Mouse (Mus musculus) lung, postnatal 14 days (tissue): ENCODE measurements around the gene Fmo2.

Experiments used
- DNase-seq: peaks from one replicate; pipeline ENCODE4 v3.0.0; 2021

The Fmo2 gene

DNA sequence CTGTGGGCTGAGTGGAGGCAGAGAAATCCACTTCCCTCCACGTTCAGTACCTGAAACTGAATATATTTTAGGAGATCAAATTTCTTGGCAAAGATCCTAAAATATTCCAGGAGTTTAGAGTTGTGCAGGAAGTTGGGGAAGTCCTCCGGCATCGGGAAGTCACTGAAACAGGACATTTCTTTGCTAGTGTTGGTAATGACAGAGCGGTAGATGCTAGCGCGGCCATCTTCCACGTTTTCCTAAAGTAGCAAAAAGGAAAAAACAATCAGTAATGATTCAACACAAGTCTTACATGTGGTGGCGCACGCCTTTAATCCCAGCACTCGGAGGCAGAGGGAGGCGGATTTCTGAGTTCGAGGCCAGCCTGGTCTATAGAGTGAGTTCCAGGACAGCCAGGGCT, 9.9 kb downstream of the Fmo2 start:
- DNase-seq = no peak

DNA sequence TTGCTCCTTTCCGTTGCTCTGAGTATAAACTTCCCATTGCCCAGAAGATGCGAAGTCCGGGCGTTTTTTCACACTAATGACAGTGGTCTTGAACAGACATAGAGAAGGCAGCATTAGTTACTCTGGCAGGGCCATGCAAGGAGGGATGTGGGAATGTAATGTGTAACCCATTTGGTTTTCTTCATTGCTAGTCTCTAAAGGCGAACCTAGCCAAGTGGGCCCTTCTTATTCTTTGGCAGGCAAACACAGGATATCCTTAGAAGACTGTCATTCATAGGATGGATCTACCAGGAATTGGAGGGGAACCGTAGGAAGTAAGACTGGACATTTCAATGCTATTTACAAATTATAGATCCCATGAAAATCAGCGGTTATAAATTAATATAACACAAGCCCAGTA, 10.9 kb downstream of the Fmo2 start:
- DNase-seq = no peak

DNA sequence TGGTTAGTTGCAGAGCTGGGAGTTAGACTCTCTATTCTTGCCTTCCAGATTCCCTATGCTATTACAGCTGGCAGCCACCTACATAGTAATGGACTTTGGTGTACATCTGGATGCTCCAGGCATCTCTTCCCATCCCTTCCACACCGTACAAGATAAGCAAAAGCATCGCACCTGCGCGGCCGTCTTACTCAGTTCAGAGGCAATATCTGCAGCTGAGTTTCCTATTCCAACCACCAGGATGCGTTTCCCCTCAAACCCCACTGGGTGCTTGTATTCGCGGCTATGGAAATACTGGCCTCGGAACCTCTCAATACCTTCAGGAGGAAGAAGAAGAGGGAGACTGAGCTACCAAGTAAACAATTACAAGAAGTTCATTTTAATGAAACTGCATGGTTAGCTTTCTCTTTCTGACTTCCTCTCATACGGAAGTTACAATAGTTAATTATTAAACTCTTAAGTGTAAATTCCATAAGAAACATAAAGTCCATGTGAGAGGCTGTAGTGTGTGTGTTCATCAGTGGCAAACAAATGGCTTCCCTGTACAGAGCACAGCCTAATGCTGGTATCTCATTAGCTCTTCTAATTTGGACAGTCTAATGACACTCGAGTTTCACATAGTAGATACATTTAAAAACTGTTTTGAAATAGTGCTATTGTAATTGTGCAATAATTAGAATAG, 12.2 kb downstream of the Fmo2 start:
- DNase-seq = no peak

DNA sequence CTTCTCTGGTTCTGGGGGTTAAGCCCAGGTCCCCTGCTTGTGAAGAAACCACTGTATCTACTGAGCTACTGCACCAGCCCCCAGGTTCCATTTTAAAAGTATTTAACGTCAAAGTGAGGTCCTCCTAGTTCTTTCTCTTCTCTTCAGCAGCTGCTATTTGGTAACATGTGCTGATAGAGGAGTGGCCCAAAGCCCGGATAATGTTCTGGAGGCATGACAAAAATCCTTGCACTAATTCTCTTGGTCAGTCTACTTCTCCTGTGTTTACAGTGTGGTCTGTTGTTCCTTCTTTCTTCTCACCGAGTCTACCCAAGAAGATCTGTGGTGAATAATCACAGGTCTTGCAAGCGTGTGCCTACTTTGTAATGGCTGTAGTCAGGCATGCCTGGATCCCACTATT, 15.8 kb downstream of the Fmo2 start:
- DNase-seq = no peak

DNA sequence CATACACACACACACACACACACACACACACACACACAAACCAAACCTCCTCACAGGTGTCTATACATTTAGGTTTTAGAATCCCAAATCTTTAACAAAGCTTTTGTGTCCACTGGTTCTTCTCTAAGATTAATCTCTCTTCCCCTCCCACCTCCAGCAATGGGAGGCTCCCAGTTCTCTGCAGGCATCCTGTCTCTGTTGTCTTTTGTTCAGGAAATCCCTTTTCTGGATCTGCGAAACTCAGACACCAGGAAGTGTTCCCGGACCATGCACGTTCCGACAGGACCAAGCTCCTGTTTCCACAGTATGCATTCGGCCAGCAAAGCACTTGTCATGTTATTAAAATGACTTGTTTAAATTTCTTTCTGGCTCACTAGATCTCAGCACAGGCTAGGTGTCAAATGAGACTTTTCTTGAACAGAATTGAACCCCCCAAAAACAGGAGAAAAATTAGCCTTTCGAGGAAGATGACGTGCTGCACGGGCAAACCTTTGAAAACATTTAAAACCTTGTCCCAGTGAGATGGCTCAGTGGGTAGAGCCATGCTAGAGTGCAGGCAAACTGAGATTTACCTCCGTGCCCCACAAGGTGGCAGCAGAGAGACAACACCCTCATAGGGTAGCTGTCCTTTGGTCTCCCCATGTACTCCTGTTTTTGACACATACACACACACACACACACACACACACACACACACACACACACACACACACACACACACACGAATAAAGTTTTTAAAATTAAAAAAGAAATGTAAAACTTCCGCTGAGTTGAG, 18.7 kb downstream of the Fmo2 start:
- DNase-seq = peak; percentile 85

DNA sequence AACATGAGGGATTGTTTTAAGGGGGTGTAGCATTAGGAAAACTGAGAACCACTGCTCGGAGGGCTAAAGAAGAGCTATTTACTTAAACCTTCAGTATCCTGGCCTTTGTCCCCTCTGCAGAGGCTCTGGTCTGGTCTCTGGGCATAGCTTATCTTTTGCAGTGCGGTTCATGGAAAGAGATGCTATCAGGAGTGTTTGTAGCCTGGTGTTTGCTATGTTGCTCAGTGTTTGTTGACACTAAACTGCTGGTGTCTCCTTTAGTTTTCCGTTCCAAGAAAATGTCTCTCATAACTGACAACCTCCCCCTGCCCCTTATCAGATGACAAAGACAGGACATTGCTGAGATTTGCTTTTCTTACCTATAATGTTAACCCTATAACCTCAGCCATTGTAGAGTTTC, 23.4 kb downstream of the Fmo2 start:
- DNase-seq = no peak

DNA sequence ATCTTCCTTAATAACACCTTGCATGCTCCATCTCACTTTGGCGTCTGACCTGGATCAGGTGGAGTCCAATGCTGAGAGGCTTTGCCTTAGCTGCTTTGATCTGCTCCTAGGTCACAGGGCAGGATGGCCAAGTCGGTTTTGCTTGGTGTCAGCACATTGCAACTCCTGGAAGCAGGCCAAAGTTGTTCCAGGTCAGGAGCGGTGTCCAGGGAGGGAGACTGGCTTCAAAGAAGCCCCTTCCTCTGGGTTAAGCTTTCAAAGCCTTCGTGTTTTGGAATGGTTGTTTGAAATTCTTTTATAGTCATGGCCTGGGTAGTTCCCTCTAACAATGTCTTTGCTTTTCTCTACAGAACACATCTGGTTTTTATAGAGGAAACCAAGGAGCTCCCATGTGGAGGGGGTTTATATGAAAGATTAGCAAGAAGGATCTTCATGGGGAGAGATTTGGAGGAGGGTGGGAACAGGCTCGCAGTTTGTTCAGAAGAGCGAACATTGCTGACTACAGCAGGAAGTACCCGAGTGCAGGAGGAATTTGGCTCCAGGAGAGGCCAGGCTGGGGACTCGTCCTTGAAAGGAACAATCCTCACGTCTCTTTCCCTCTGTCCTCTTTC, 26.7 kb downstream of the Fmo2 start:
- DNase-seq = no peak

DNA sequence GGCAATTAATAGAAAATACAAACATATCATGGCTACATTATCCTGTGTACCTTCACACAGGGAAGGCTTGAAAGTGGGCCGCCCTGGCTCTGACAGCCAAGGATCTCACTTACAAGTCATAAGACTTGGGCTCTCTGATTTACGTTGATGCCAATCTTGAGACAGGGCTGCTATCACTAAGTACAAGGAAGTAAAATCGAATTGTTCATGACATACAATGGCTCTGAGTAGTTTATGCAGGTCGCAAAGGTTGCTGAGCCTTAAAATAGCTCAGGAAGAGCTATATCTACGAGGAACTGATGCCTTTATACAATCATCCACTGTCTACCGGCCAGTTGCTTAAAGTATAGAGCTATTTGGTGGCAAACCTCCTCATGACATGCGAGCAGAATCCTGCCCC, 27.5 kb downstream of the Fmo2 start:
- no peak for DNase-seq

DNA sequence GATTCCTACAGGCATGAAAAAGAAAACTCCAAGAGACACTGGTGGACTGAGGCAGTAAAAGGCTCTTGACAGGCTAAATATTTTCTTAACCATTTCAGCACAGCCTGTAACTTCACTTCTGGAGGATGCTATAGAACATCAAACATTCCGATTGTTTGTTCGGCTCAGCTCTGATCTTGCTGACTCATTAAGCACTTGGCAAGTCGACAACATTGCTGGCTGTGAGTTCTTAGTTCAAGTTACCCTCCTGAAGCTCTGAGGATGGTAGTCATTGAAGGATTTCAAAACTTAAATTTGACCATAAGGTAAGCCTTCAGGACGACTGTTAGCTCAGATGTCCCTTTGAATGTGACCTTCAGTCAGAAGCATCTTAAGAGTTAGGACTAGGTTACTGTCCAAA, 31.1 kb downstream of the Fmo2 start:
- DNase-seq = no peak

DNA sequence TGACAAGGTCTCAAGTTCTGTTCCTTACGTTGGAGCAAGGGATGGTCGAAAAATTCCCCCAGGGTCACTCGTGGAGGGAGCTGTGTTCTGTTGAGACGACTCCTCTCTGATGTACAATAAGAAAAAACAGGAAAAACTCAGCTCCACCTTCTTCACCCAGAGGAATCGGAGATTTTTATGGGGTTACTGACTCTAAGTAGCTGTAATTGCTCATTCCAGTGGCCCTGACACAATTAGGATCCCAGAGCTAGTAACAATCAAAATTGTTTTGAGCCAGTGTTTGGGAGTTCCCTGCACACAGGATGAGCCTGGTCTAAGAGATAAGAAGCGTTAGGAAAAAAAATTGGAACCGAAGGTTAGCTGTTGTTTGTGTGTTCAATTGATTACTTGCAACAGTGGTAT, 32.2 kb downstream of the Fmo2 start, which contains the start of gene Fmo1:
Fmo1 (minus strand) TSS at position 331 of the 402 bp plus-strand sequence.
- DNase-seq = no peak

DNA sequence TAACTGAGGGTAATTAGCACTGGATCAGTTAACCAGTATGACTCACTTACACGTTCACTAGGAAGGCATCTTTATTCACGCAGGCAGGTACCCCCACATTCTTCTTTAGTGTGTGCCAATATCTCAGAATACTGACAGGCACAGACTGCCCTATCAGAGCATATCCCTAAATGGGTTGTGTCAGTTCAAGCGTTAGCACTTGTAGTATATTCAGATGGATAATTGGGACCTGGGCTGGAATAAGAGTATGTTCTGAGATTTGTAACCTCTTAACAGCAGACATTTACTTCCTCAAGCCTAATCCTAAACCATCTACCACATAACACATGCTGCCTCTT, 33.1 kb downstream of the Fmo2 start:
- DNase-seq = no peak

DNA sequence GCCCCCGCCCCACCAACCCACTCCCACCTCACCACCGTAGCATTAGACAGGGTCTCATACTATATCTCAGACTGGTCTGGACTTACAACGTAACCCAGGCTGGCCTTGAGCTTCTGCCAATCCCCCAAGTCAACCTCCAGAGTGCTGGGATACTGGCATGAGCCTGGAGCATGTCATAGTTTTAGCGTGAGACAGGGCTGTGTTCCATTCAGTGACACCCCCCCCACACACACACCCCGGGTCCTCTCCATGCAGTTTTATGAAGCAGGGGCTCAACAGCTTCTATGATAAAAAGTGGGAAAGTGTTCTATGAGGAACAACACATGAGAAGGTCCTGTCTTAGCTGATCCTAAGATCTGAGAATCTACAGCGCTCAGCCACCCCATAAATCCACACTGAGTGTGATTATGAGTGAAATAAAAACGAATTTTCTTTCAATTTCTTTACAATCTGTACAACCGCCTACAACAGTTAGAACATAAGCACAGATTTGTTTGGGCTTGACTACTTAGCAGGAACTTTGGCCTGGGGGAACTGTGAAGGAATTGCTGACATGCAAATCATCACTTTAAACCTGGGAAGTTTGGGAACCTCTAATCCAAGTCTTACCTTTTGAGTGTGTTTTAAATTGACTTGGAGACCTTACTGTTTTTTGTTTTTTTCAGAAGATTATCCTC, 33.6 kb downstream of the Fmo2 start:
- DNase-seq = no peak

DNA sequence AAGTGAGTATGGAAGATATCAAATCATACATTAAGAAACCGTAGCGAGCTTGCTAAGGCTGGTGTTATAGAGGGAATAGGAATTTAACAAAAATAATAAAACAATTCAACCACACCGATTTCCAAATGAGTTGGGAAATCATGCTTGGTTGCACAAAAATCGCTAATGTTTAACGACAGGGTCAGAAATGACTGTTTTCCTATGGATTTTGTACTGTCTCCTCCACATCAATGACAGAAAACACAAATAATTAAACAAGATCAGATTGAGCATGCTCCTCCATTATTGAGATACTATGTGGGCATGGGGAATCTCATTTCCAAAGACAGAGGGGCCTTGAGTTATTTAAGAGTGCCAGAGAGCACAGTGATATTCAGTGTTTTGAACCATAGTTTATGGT, 34.2 kb downstream of the Fmo2 start:
- DNase-seq = no peak

DNA sequence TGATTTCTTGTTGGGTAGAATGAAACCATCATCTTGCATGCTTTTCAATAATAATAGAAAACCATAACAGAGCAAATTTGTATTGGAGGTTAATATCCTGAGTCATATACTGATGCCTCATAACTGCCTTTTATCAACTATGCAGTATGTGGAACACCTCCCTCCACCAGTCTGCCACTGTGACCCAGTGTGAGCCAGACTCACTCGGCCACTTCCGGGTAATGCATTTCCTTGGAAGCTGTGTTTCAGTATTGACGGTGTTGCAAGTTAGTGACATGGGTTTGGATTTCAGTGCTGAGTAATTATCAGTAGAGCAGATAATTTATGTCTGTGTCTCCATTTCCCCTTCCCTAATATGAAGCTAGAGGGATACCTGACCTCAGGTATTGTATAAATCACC, 34.9 kb downstream of the Fmo2 start:
- no peak for DNase-seq

DNA sequence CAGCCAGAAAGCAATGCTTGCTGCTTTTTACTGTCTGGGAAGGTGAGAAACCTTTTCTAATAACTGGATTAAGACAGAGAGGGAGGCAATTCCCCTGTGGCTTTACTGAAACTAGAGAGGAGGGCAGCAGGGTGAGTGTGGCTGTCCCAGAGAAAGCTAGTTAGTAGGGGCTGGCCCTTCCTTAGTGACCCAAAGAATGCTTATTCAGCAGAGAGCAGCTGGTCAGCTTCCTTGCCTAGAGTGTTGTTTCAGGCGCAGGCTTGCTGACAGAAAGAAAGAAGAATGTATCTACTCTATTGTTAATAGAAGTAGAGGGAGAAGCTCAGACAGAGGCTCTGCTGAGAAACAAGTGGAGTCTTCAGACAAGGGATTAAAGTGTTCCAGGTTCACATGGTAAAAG, 36.2 kb downstream of the Fmo2 start:
- no peak for DNase-seq

DNA sequence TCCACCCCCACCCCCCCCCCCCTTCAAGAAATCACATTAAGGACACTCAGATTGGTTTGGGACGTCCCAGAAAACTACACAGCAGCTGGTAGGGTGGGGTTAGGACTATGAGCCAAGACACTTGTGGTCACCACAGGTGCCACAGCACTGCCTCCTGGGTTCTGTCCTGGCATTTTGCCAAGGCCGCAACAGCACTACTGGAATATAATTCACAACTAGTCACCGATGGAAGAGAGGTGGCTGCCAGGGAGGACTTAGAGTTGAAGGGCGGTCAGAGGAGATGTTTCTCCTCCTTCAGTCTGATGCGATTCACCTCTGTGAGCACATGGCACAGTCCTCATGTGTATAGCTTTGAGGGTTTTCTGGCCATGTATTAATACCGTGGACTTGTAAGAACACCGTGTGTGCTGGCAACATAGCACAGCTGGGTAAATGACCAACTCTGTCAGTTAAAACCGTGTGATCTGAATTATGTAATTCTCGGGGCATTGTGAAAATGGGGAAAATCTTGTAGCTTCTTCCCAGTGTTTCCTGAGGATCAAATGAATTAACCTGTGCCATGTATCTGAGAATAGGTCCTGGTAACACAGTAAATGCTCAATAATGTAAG, 38.4 kb downstream of the Fmo2 start:
- no peak for DNase-seq

DNA sequence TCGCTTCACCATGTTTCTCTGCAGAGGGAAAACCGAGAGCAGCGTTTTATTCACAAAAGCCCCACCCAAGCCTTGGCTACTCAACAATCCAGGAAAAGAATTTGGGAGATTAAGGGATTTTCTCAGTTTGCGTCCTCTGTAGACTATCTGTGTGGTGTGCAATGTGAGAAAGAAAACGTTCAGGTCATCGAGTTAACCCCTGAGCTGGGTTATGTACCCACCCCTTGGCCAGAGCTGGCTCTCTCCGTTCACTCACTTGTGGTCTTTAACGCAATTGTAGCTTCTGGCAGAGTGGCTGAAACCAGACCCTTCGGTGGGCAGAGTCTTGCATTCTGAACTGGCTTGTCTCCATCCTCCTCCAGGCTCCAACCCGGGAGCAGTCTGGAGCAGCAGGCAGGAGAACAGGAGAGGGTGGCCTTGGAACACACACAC, 39.0 kb downstream of the Fmo2 start:
- no peak for DNase-seq

DNA sequence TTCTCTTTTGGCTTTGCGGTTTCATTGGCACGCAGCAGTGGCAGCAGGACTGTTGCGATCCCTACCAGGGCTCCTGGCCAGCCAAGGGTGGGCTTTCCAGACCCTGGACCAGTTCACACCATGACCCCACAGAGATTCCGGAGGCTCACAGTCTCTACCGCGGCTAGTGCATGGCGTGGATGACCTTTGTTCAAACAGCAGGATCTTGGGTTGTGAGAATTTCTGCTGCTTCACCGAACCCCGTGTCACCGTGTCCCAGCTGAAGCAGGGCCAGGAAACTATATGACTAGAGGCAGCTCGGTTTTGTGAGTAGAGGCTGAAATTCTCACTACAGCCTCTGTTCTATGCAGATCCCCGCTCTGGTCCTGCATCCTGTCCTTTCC, 39.8 kb downstream of the Fmo2 start:
- no peak for DNase-seq

DNA sequence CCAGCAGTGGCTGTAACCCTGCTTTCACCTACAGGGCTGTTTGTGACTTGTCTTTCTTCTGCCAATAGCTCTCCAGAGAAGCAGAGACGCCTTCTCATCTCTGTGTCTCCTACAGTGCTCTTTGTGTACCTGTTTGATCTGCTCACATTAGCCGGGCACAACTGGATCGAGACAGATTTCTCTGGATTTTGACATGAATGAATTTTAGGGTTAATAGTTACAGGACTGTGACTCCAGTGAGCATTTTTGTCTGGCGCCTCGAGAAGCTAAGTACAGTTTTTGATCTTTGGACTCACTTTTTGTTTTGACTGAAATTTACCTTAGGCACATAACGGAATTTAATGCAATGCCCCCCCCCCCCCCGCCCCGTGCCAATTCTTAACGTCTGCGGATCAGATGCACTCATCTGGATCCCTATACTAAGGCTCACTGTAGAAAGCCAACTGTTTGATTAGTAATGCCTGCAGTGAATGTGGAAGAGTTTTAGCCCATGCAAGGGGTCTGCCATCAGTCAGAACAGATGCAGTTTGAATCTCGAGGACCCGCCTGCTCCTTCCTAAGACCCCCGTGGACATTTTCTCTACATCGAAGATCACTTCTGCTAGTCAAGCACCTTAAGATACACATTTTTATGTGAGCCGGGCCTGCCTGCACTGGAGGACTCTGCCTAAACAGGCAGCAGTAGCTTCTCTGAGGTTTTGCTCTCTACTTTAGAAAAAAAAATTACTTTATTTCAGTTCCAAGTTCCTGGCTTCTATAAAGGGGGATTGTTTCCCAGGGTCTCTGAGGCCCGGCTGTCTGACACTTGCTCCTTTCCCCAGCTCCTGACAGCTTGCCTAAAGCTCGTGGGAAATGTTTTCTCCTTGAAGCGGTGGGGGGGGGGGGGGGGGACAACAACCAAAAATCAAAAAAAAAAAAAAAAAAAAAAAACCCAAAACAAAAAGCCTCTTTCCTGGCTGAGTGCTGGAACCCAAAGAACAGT, 40.5 kb downstream of the Fmo2 start:
- DNase-seq = no peak

DNA sequence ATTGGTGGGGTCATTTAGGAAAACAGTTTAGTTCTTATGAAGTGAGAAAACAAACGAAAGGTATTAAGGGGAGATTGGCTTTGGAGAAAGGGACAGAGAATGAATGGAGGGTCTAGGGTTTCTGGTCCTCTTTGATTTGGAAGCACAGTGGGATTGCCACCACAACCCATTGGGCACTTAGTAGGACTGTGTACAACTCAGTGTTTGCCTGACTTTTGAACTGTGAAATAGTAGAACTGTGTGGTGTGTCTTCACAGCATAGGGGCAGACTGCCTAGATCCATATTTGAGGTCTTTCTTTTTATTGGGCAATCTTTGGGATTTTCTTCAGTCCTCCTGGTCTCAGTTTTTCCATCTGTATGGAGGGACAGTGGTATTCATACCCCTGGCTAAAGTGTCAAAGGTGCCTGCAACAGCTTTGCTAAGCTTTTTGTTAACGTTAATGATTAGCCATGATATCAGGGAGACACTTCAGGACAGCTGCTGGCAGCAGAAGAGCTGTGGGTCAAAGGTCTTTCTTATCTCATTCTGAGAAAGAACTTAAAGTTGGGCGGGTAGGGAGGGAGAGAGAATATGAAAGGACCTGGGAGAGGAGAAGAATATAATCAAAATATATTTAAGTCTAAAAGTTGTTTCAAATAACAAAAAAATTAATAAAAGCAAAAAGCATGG, 44.6 kb downstream of the Fmo2 start:
- DNase-seq = no peak

DNA sequence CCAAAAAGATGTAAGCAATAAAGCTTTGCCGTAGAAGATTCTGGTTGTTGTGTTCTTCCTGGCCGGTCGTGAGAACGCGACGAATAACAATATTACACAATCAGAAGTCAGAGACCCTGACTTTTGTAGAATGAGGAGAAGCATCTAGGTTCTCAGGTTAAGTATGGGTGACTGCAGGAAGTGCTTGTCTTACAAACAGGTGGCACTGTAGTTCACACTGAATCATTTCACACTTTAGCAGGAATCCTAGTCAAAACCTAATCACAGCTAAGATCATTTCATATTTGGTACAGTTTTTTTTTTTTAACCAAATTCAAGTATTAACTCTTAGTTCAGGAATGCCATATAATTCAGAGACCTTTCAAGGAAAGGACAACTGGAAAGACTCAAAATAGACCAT, 51.0 kb downstream of the Fmo2 start:
- DNase-seq = no peak

DNA sequence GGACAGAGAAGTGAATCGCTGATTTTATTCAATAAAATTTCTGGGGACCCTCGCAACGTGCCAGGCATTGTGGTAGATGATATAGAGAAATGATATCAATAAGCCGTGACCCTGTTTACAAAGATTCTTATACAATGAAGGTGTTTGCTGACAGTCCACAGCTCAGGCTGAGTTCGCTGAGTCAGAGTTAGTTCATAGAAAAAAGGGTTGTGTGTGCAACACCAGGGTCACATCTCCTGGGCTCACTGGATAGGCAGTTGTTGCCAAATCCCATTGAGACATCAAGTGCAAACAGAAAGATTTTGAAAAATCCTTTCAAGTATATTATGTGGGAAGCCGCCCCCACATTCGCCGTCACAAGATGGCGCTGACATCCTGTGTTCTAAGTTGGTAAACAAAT, 58.3 kb downstream of the Fmo2 start:
- no peak for DNase-seq
